Mouse (Mus musculus) lung, postnatal 0 days (tissue): ENCODE results near the gene Zfp839. TPM values are rescaled to one million over a fixed set of nuclear protein-coding genes. Genes with fewer than 3 reads are reported as not detected.

Source experiments
- ATAC-seq: fragments of 200-750 bp; cut with Nextera tagmentation; 2 replicates; pipeline ENCODE4 v1.8.0; 2017; ENCODE audit warnings: moderate library complexity
- DNase-seq: peaks from one replicate; pipeline ENCODE4 v3.0.0-alpha.2; 2016; ENCODE audit warnings: low spot score
- H3K27ac ChIP-seq: fragments of 300-500 bp; sonication (generic); 2 replicates; pipeline ENCODE4 v1.5.1; 2014; ENCODE audit warnings: antibody characterized with exemption, mild to moderate bottlenecking, low read length, mixed read lengths
- H3K27me3 ChIP-seq: fragments of 300-500 bp; sonication (generic); replicated peaks from 2 replicates; pipeline ENCODE4 v1.6.1; 2014; ENCODE audit warnings: low read length, mixed read lengths; ENCODE audit not compliant: insufficient read depth
- H3K36me3 ChIP-seq: fragments of 300-500 bp; sonication (generic); 2 replicates; pipeline ENCODE4 v1.6.1; 2014; ENCODE audit warnings: low read length, mixed read lengths; ENCODE audit not compliant: insufficient read depth
- H3K4me1 ChIP-seq: fragments of 300-500 bp; sonication (generic); 2 replicates; pipeline ENCODE4 v1.6.1; 2014; ENCODE audit warnings: antibody characterized with exemption, low read depth, low read length, mixed read lengths; ENCODE audit not compliant: insufficient read depth
- H3K4me2 ChIP-seq: fragments of 300-500 bp; sonication (generic); replicated peaks from 2 replicates; pipeline ENCODE4 v1.6.1; 2014; ENCODE audit warnings: low read depth, mild to moderate bottlenecking, low read length, moderate library complexity, mixed read lengths
- H3K4me3 ChIP-seq: fragments of 300-500 bp; sonication (generic); 2 replicates; pipeline ENCODE4 v1.5.1; 2014; ENCODE audit warnings: low read depth, low read length
- H3K9ac ChIP-seq: fragments of 300-500 bp; sonication (generic); replicated peaks from 2 replicates; pipeline ENCODE4 v1.6.1; 2014; ENCODE audit warnings: low read depth, mild to moderate bottlenecking
- H3K9me3 ChIP-seq: fragments of 300-500 bp; sonication (generic); 2 replicates; pipeline ENCODE4 v1.6.1; 2016; ENCODE audit warnings: low read length, mixed read lengths
- CTCF ChIP-seq: IDR thresholded peaks from 2 replicates; pipeline ENCODE4 v1.5.1; 2016; ENCODE audit warnings: antibody characterized with exemption, mild to moderate bottlenecking
- EP300 ChIP-seq: IDR thresholded peaks from 2 replicates; pipeline ENCODE4 v1.6.1; 2016; ENCODE audit warnings: antibody characterized with exemption, mild to moderate bottlenecking, control low read depth
- whole genome bisulfite sequencing: fragments of 180-500 bp; shearing (Covaris S2); extraction: QIAGEN DNeasy Blood & Tissue Kit; methylation state at CpG from one replicate; pipeline ENCODE4 v1.1.7; 2014; 5-methylcytosine and 5-hydroxymethylcytosine counted together
- polyA plus RNA-seq: library from polyadenylated mRNA; unstranded; fragments of >200 nt; fragmentation: Nextera tagmentation; extraction: Ambion mirVana; gene quantifications from 2 replicates; pipeline ENCODE4 v1.2.1, GENCODE M21; 2015

The Zfp839 gene
- polyA plus RNA-seq, 1 experiment from 2014 or later = 2.4 TPM

- H3K36me3 ChIP-seq = peaks cover 51% of the 10 kb centered on the region; the same call in 1 of the 2 replicates
- H3K9ac ChIP-seq = no peak overlapping the region
- H3K4me3 ChIP-seq = no peak overlapping the region
- no peak for TF ChIP-seq CTCF
- TF ChIP-seq EP300 = no peak
- H3K4me1 ChIP-seq = no peaks in the 10 kb centered on the region
- no peak overlapping the region for H3K4me2 ChIP-seq
- H3K27ac ChIP-seq = no peak overlapping the region
- no peaks in the 10 kb centered on the region for H3K9me3 ChIP-seq
- H3K27me3 ChIP-seq = no peaks in the 10 kb centered on the region
- WGBS = 69% methylated on average over 6 of the region's 6 CpGs
- ATAC-seq (no peak), DNase-seq (no peak)
These were observed 15.5 kb downstream of the Zfp839 start for GRCm38 (mm10) chr12:110865571-110865970.

GRCm38 (mm10) chr12:110865989-110866388 lies 15.9 kb downstream of the Zfp839 start:
- no peak overlapping the region for H3K9ac ChIP-seq
- no peak overlapping the region for H3K4me3 ChIP-seq
- 86% methylated on average over 10 of the region's 10 CpGs for WGBS
- DNase-seq (no peak), ATAC-seq (no peak)
- H3K4me2 ChIP-seq = no peak overlapping the region
- H3K27ac ChIP-seq = no peak overlapping the region
- H3K9me3 ChIP-seq = no peaks in the 10 kb centered on the region
- H3K36me3 ChIP-seq = peaks cover 55% of the 10 kb centered on the region
- no peaks in the 10 kb centered on the region for H3K27me3 ChIP-seq
- TF ChIP-seq CTCF = no peak
- TF ChIP-seq EP300 = no peak
- H3K4me1 ChIP-seq = no peaks in the 10 kb centered on the region

GRCm38 (mm10) chr12:110870107-110870506 lies 20.1 kb downstream of the Zfp839 start:
- DNase-seq = no peak
- Histone ChIP-seq H3K4me2 (no peak overlapping the region), H3K9me3 (no peaks in the 10 kb centered on the region), H3K27ac (no peak overlapping the region), H3K9ac (no peak overlapping the region), H3K27me3 (no peaks in the 10 kb centered on the region), H3K36me3 (peaks cover 50% of the 10 kb centered on the region), H3K4me3 (no peak overlapping the region), H3K4me1 (no peaks in the 10 kb centered on the region)
- 86% methylated on average over 4 of the region's 4 CpGs for WGBS
- ATAC-seq = no peak
- TF ChIP-seq CTCF (no peak), EP300 (no peak)

- Histone ChIP-seq H3K4me1 (no peaks in the 10 kb centered on the region), H3K27ac (no peak overlapping the region), H3K36me3 (peaks cover 49% of the 10 kb centered on the region), H3K9ac (no peak overlapping the region), H3K4me2 (no peak overlapping the region), H3K9me3 (no peaks in the 10 kb centered on the region), H3K4me3 (no peak overlapping the region), H3K27me3 (no peaks in the 10 kb centered on the region)
- DNase-seq (no peak), ATAC-seq (no peak)
- no peak for TF ChIP-seq CTCF
- TF ChIP-seq EP300 = no peak
- 79% methylated on average over 5 of the region's 5 CpGs for whole genome bisulfite sequencing
These were observed 21.2 kb downstream of the Zfp839 start for GRCm38 (mm10) chr12:110871247-110871646.

GRCm38 (mm10) chr12:110875351-110875750 lies 25.3 kb downstream of the Zfp839 start:
- 93% methylated on average over 2 of the region's 2 CpGs for WGBS
- DNase-seq (no peak), ATAC-seq (no peak)
- H3K36me3 ChIP-seq = peaks cover 21% of the 10 kb centered on the region
- H3K4me1 ChIP-seq = no peaks in the 10 kb centered on the region
- no peak overlapping the region for H3K9ac ChIP-seq
- no peak overlapping the region for H3K27ac ChIP-seq
- H3K27me3 ChIP-seq = no peaks in the 10 kb centered on the region
- no peaks in the 10 kb centered on the region for H3K9me3 ChIP-seq
- no peak overlapping the region for H3K4me2 ChIP-seq
- TF ChIP-seq CTCF (no peak), EP300 (no peak)
- H3K4me3 ChIP-seq = no peak overlapping the region

GRCm38 (mm10) chr12:110882291-110882690 lies 32.2 kb downstream of the Zfp839 start:
- H3K36me3 ChIP-seq = peaks cover 6% of the 10 kb centered on the region; the same call in 1 of the 2 replicates
- ATAC-seq (no peak), DNase-seq (peak; percentile 15)
- WGBS = 85% methylated on average over 7 of the region's 7 CpGs
- H3K4me3 ChIP-seq = no peak overlapping the region
- no peaks in the 10 kb centered on the region for H3K9me3 ChIP-seq
- TF ChIP-seq EP300 (no peak), CTCF (peak; percentile 51)
- H3K9ac ChIP-seq = no peak overlapping the region
- no peak overlapping the region for H3K4me2 ChIP-seq
- no peaks in the 10 kb centered on the region for H3K4me1 ChIP-seq
- no peak overlapping the region for H3K27ac ChIP-seq
- H3K27me3 ChIP-seq = no peaks in the 10 kb centered on the region

- H3K36me3 ChIP-seq = no peaks in the 10 kb centered on the region
These were observed 35.2 kb downstream of the Zfp839 start for GRCm38 (mm10) chr12:110885251-110885650.

More at GRCm38 (mm10) chr12:110885251-110885650, 35.2 kb downstream of the Zfp839 start:
- Histone ChIP-seq H3K4me1 (peaks cover 5% of the 10 kb centered on the region; the same call in 1 of the 2 replicates), H3K9ac (no peak overlapping the region), H3K27ac (no peak overlapping the region), H3K4me2 (no peak overlapping the region), H3K9me3 (no peaks in the 10 kb centered on the region), H3K27me3 (no peaks in the 10 kb centered on the region), H3K4me3 (no peak overlapping the region)
- DNase-seq (no peak), ATAC-seq (no peak)
- WGBS = 98% methylated on average over 2 of the region's 2 CpGs
- TF ChIP-seq EP300 = no peak
- no peak for TF ChIP-seq CTCF
